Mouse (Mus musculus): ENCODE results near the gene Vps13d. TPM values are rescaled to one million over a fixed set of nuclear protein-coding genes. Genes with fewer than 3 reads are reported as not detected.

Gene Vps13d
- polyA plus RNA-seq, 1 experiment from 2014 or later = 10.3 TPM

DNA sequence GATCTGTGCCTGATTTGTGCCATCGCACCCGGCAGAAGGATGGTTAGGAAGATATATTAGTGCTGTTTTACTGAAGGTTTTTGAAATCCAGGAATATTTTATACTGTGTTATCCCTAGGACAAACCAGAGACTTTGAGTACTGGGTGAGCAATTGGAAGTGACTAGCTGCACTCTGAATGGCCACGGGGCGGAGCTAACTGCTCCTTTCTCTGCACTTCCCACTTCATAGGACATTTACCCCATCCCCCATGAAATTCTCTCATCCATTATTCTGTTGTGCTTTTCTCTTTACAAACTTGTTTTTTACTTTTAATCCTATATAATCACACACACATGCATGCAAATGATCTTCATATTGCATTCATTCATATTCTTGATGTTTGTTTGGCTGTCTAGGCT, 1.8 kb upstream of the Vps13d start:
- Histone ChIP-seq H3K9me3 (ENCODE audit: low read length) (no peaks in the 10 kb centered on the region), H3K4me1 (ENCODE audit: insufficient read depth, low read depth, low read length) (peaks cover 15% of the 10 kb centered on the region), H3K4me3 (ENCODE audit: low read depth, low read length) (no peak overlapping the region), H3K27ac (ENCODE audit: low read length) (no peak overlapping the region), H3K36me3 (ENCODE audit: insufficient read depth, low read length) (no peaks in the 10 kb centered on the region), H3K9ac (replicated peaks; ENCODE audit: low read depth) (no peak overlapping the region), H3K4me2 (replicated peaks; ENCODE audit: low read depth, low read length) (no peak overlapping the region), H3K27me3 (replicated peaks; ENCODE audit: insufficient read depth, low read length) (no peaks in the 10 kb centered on the region)
- WGBS = 74% methylated on average over 4 of the region's 4 CpGs
- 0 out of 2 replicates have a peak, but pooled peaks have one; percentile 8 for TF ChIP-seq CTCF (IDR thresholded peaks at IDR 0.05)
- TF ChIP-seq EP300 (IDR thresholded peaks at IDR 0.05) = no peak
- no peak for ATAC-seq
- DNase-seq (ENCODE audit: low spot score) = no peak

- Histone ChIP-seq H3K27me3 (replicated peaks; ENCODE audit: insufficient read depth, low read length) (no peaks in the 10 kb centered on the region), H3K27ac (ENCODE audit: low read length) (no peak overlapping the region), H3K4me1 (ENCODE audit: insufficient read depth, low read depth, low read length) (peaks cover 8% of the 10 kb centered on the region), H3K4me3 (ENCODE audit: low read depth, low read length) (peak overlapping the region; percentile 98; the same call in 1 of the 2 replicates), H3K4me2 (replicated peaks; ENCODE audit: low read depth, low read length) (peak overlapping the region; percentile 73; the same call in 1 of the 2 replicates), H3K9me3 (ENCODE audit: low read length) (no peaks in the 10 kb centered on the region), H3K9ac (replicated peaks; ENCODE audit: low read depth) (no peak overlapping the region), H3K36me3 (ENCODE audit: insufficient read depth, low read length) (0 out of 2 replicates have a peak, but pooled peaks cover 2% of the 10 kb centered on the region)
- 20% methylated on average over 5 of the region's 5 CpGs for WGBS
- no peak for ATAC-seq
- no peak for TF ChIP-seq EP300 (IDR thresholded peaks at IDR 0.05)
- TF ChIP-seq CTCF (IDR thresholded peaks at IDR 0.05) = no peak
- no peak for DNase-seq (ENCODE audit: low spot score)
Observed at GRCm38 (mm10) chr4:145195172-145195571, 367 bp upstream of the Vps13d start.

GRCm38 (mm10) chr4:145193991-145194511, 754 bp downstream of the Vps13d start:
- TF ChIP-seq EP300 (IDR thresholded peaks at IDR 0.05) (no peak), CTCF (IDR thresholded peaks at IDR 0.05) (0 out of 2 replicates have a peak, but pooled peaks have one; percentile 4)

DNA sequence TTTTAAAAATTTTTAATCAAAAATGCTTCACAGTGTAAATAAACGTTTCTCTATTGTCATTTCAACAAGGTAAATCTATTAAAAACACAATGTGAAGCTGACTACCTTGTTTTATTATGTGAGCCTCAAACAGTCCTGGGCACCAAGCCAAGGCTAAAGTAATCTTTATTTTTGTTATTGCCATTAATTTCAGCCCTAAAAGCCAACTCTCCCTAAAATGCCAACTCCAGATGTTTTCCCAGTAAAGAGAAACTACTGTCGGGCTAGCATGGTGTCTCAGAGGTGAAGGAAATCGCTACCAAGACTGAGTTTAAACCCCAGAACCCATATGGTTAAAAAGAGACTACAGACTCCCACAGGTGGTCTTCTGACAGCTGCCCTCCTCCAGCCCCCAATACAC, 1.4 kb downstream of the Vps13d start:
- no peak overlapping the region for H3K9ac ChIP-seq (replicated peaks; ENCODE audit: low read depth)
- H3K36me3 ChIP-seq (ENCODE audit: insufficient read depth, low read length) = 0 out of 2 replicates have a peak, but pooled peaks cover 8% of the 10 kb centered on the region
- peaks cover 5% of the 10 kb centered on the region for H3K4me1 ChIP-seq (ENCODE audit: insufficient read depth, low read depth, low read length)
- no peak for ATAC-seq
- DNase-seq (ENCODE audit: low spot score) = no peak
- H3K4me2 ChIP-seq (replicated peaks; ENCODE audit: low read depth, low read length) = peak overlapping the region; percentile 73; the same call in 1 of the 2 replicates
- 22% methylated on average over 3 of the region's 3 CpGs for WGBS
- no peaks in the 10 kb centered on the region for H3K9me3 ChIP-seq (ENCODE audit: low read length)
- H3K4me3 ChIP-seq (ENCODE audit: low read depth, low read length) = peak overlapping the region; percentile 98; the same call in 1 of the 2 replicates
- no peak overlapping the region for H3K27ac ChIP-seq (ENCODE audit: low read length)
- TF ChIP-seq CTCF (IDR thresholded peaks at IDR 0.05) (no peak), EP300 (IDR thresholded peaks at IDR 0.05) (no peak)
- H3K27me3 ChIP-seq (replicated peaks; ENCODE audit: insufficient read depth, low read length) = no peaks in the 10 kb centered on the region

More at GRCm38 (mm10) chr4:145193991-145194511, 754 bp downstream of the Vps13d start:
- Histone ChIP-seq H3K9me3 (ENCODE audit: low read length) (no peaks in the 10 kb centered on the region), H3K27me3 (replicated peaks; ENCODE audit: insufficient read depth, low read length) (no peaks in the 10 kb centered on the region), H3K9ac (replicated peaks; ENCODE audit: low read depth) (peak overlapping the region; percentile 91), H3K4me3 (ENCODE audit: low read depth, low read length) (peak overlapping the region; percentile 98), H3K27ac (ENCODE audit: low read length) (peak overlapping the region; percentile 85), H3K36me3 (ENCODE audit: insufficient read depth, low read length) (0 out of 2 replicates have a peak, but pooled peaks cover 8% of the 10 kb centered on the region), H3K4me2 (replicated peaks; ENCODE audit: low read depth, low read length) (peak overlapping the region; percentile 73), H3K4me1 (ENCODE audit: insufficient read depth, low read depth, low read length) (peaks cover 5% of the 10 kb centered on the region)
- DNase-seq (ENCODE audit: low spot score) = peak; percentile 60
- under 1% methylated on average over 10 of the region's 10 CpGs for WGBS
- peak; percentile 28 for ATAC-seq

- H3K9me3 ChIP-seq (ENCODE audit: low read length) = no peaks in the 10 kb centered on the region
- no peak overlapping the region for H3K4me2 ChIP-seq (replicated peaks; ENCODE audit: low read depth, low read length)
- TF ChIP-seq EP300 (IDR thresholded peaks at IDR 0.05) (no peak), CTCF (IDR thresholded peaks at IDR 0.05) (no peak)
- no peak overlapping the region for H3K9ac ChIP-seq (replicated peaks; ENCODE audit: low read depth)
- DNase-seq (ENCODE audit: low spot score) (no peak), ATAC-seq (no peak)
- no peak overlapping the region for H3K4me3 ChIP-seq (ENCODE audit: low read depth, low read length)
- 0 out of 2 replicates have a peak, but pooled peaks cover 8% of the 10 kb centered on the region for H3K36me3 ChIP-seq (ENCODE audit: insufficient read depth, low read length)
- no peak overlapping the region for H3K27ac ChIP-seq (ENCODE audit: low read length)
- H3K4me1 ChIP-seq (ENCODE audit: insufficient read depth, low read depth, low read length) = peaks cover 5% of the 10 kb centered on the region
- no peaks in the 10 kb centered on the region for H3K27me3 ChIP-seq (replicated peaks; ENCODE audit: insufficient read depth, low read length)
Observed at GRCm38 (mm10) chr4:145192686-145193085, 2.1 kb downstream of the Vps13d start.

DNA sequence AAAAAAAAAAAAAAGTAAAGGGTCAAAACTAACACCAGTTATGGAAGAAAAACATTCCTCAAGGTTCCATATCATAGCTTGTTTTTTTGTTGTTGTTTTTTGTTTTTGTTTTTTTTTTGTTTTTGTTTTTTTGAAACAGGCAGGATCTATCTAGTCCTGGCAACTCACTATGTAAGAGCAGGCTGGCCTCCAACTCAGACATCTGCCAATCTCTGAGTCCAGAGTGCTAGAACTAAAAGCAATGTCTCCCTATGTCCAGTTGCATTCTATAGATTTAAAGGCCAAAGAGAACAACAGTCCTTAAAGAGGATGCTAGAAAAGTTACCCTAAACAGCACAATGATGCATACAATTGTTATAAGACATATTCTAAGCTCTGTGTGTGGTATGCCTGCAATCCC, 6.2 kb downstream of the Vps13d start:
- DNase-seq (ENCODE audit: low spot score) (no peak), ATAC-seq (no peak)
- Histone ChIP-seq H3K4me2 (replicated peaks; ENCODE audit: low read depth, low read length) (no peak overlapping the region), H3K27ac (ENCODE audit: low read length) (no peak overlapping the region), H3K9me3 (ENCODE audit: low read length) (no peaks in the 10 kb centered on the region), H3K27me3 (replicated peaks; ENCODE audit: insufficient read depth, low read length) (no peaks in the 10 kb centered on the region), H3K36me3 (ENCODE audit: insufficient read depth, low read length) (0 out of 2 replicates have a peak, but pooled peaks cover 8% of the 10 kb centered on the region), H3K9ac (replicated peaks; ENCODE audit: low read depth) (no peak overlapping the region), H3K4me3 (ENCODE audit: low read depth, low read length) (no peak overlapping the region), H3K4me1 (ENCODE audit: insufficient read depth, low read depth, low read length) (peaks cover under 1% of the 10 kb centered on the region)
- TF ChIP-seq CTCF (IDR thresholded peaks at IDR 0.05) (no peak), EP300 (IDR thresholded peaks at IDR 0.05) (no peak)
